Mouse (Mus musculus) brain, embryonic 14.5 days (tissue): ENCODE measurements around the gene Polr2f.

Experiments
- CTCF ChIP-seq: fragments of 200-500 bp; IDR thresholded peaks from 2 replicates; pipeline ENCODE4 v1.5.1; 2012; ENCODE audit warnings: inconsistent platforms, mild to moderate bottlenecking, moderate library complexity, borderline replicate concordance; ENCODE audit not compliant: insufficient read depth, insufficient read length; ENCODE audit errors: extremely low read depth
- POLR2A ChIP-seq: fragments of 200-500 bp; IDR thresholded peaks from 2 replicates; pipeline ENCODE4 v1.6.1; 2012; ENCODE audit warnings: mild to moderate bottlenecking, inconsistent platforms, borderline replicate concordance; ENCODE audit not compliant: poor library complexity, insufficient read depth, insufficient read length, severe bottlenecking; ENCODE audit errors: extremely low read depth

DNA sequence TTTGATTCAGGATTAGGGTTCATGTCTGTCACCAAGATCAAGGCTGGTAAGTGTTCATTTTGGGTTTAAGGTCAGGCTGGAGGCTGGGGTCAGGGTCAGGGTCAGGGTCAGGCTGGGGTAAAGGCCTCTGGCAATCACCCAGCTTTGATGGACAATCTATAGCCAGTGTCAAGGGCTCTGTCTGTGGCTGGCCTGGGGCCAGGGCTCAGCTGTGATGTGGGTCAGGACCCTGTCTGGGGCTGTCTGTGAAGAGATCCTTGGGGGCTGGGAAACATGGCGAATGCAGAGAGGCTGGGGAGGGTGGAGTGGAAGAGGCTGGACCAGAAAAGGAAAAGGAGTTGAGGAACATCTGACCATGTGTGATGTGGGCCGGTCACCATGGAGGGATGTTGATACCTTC is 54.1 kb downstream of the Polr2f start:
- TF ChIP-seq CTCF: no peak
- TF ChIP-seq POLR2A: no peak
